Mouse (Mus musculus) kidney, embryonic 14.5 days (tissue): Measurements from ENCODE around the gene Tmprss7. TPM values are rescaled to one million over a fixed set of nuclear protein-coding genes. Genes with fewer than 3 reads are reported as not detected.

Experiments
- polyA plus RNA-seq: library from polyadenylated mRNA; unstranded; fragments of >200 nt; fragmentation: Nextera tagmentation; extraction: Ambion mirVana; gene quantifications from 2 replicates; pipeline ENCODE4 v1.2.1, GENCODE M21; 2014

The Tmprss7 gene
- polyA plus RNA-seq, 1 experiment from 2014 or later, result not detected

Other genes starting within 250 kb of the Tmprss7 start
- gene Gm609, start 200.7 kb downstream of the Tmprss7 start, polyA plus RNA-seq, result 0.85 and 0.86 TPM in 2 replicates
- 3.7 and 3.8 TPM in 2 replicates for gene Gm17783, start 161.6 kb downstream of the Tmprss7 start, polyA plus RNA-seq
- not detected in 2 replicates for gene Slc9c1, start 158.3 kb downstream of the Tmprss7 start, polyA plus RNA-seq
- gene Gcsam, start 83.3 kb downstream of the Tmprss7 start, polyA plus RNA-seq, result 0.07 and 0.19 TPM in 2 replicates
- 0.16 and 0.31 TPM in 2 replicates for gene BC016579, start 39.6 kb downstream of the Tmprss7 start, polyA plus RNA-seq
- 8.0 and 8.5 TPM in 2 replicates for gene Tagln3, start 30.9 kb upstream of the Tmprss7 start, polyA plus RNA-seq
- 36.5 and 38.8 TPM in 2 replicates for gene Abhd10, start 49.3 kb upstream of the Tmprss7 start, polyA plus RNA-seq